Mouse (Mus musculus) cerebellum, adult 9-10 months (tissue): ENCODE measurements around the gene Spert.
A peak's percentile ranks its signal among the peaks of the same experiment; 100 is the strongest.

Experiments used
- DNase-seq: peaks from one replicate; pipeline ENCODE4 v3.0.0; 2022

The Spert gene

GRCm38 (mm10) chr14:75592978-75593377 is at the start of gene Spert:
Gene Spert, minus strand, starts transcription at chr14:75593116.
- DNase-seq = no peak

- no peak for DNase-seq
Measured at GRCm38 (mm10) chr14:75642080-75642479, 49.2 kb upstream of the Spert start, which contains the start of gene Erich6b. Gene Erich6b, plus strand, starts transcription at chr14:75642259.

GRCm38 (mm10) chr14:75641369-75641768 is 48.5 kb upstream of the Spert start:
- DNase-seq = no peak

- DNase-seq = peak; percentile 30
Measured at GRCm38 (mm10) chr14:75640846-75641245, 47.9 kb upstream of the Spert start.

DNA sequence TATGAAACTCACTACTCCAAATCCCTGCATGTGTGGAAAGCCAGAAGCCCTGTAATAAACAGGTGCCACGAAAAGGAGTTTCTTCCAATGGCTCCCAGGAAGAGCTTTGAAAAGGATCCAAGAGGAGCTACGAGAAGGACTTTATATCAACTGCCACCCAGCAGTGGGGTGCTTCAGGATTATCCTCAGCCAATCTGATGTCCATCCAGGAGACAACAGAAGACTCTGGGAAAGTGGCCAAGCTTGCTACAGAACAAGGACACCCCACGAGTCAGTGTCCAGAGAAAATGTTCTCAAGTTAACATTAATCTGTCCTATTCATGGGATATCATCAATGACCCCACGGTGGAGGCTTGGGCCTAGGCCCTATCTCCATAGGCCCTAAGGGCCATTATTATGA is 44.7 kb upstream of the Spert start:
- peak; percentile 85 for DNase-seq

DNA sequence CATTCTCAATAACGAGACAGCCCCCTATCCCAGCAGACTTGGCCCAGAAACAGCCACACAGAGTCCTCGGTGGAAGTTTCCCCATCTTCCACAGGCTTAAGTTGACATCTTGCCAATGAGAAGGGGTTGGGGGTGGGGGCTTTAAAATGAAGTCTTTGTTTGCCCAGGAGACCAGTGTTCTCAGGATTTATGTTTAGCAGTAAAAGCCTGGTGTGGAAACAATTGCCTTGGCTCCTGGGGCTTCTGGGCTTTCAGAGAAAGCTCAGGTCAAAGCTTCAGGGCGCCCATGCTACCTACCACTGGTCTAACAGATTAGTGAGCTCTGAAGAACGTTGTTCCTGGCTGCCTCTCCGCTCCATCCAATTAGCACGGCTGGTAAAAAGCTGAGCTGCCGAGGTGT is 43.2 kb upstream of the Spert start:
- DNase-seq = no peak

DNA sequence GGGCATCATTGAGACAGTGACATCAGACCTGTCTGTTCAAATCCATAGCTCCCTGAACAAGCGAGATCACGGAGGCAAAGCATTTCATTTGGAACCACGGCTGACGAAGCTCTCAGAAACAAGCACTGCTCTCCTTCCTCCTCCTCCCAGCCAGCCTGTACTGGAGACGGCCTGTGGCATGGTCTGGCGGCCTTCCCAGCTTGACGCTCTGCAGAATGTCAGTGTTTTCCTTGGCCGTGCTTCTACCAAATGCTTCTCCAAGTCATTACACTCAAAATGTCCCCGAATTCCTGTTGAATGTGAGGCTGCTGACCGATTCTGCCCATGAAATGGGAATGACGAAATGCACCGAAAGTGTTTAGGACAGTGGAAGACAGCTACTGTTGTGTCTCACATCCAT is 42.4 kb upstream of the Spert start:
- DNase-seq = peak; percentile 78

- DNase-seq = no peak
Measured at GRCm38 (mm10) chr14:75628870-75629269, 36.0 kb upstream of the Spert start.

DNA sequence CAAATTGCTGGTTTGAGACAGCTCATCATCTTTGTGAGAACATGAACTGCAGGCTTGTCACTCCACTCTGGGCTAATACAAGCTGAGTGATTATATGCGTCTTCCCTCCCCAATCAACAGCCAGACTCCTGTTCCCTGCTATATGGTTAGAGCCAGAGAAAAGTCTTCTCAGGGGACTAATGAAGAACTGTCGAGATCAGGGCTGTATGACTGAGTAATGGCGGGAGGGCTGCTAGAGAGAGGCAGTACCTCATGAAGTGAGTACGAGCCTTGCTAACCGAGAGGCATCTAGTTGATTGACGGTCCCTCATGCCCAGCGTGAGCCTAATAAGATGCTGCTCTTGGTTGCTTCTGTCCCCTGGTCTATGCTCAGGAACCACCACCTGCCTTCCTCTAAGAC is 30.1 kb upstream of the Spert start:
- no peak for DNase-seq

- no peak for DNase-seq
Measured at GRCm38 (mm10) chr14:75616375-75616774, 23.5 kb upstream of the Spert start.

GRCm38 (mm10) chr14:75609176-75609575 is 16.3 kb upstream of the Spert start:
- DNase-seq = no peak

GRCm38 (mm10) chr14:75583870-75584269 is 9.0 kb downstream of the Spert start:
- no peak for DNase-seq

DNA sequence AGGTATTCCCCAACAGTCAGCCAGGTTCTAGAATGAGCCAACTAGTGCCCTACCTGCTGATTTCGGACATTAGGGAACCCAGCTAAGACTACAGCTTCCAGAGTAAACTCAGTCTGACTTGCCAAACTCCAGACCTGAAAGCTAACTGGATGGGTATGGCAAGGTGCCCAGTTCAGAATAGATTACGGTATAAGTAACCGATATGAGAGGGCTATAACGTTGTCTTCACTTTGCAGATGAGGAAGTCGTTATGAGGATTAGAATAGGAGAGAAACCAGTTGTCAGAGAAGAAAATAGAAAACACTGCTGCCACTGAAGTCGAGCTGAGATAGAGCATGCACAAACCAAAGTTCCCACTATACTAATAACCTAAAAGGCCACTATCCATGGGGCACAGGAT is 13.9 kb downstream of the Spert start:
- no peak for DNase-seq

- DNase-seq = peak; percentile 32
Measured at GRCm38 (mm10) chr14:75566303-75566702, 26.6 kb downstream of the Spert start.

DNA sequence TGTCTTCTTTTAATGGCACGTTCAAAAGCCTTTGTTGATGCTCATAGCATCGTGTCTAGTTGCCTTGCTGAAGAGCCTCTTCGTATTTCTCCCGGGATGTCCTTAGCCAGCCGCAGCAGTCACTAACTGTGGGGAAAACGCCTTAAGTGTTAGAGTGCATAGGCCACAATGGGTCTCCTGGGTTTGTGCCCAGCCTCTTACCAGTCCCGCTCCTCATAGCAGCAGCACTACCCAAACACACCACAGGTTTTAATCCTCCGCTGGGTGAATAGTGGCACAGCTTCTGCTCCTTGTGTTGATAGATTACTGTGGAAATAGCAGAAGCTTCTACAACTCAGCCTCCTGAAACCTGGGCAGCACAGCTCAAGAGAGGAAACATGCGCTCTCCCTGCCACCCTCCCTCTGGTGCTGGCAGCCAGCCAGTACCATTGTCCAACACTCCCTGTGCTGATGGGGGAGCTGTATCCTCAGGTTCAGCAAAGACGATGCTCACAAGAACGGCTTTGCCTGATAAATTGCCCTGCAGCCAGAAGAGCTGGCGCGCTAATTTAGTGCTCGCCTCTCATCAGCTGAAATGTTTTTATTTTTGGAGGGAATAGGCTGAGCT is 27.3 kb downstream of the Spert start:
- DNase-seq = peak; percentile 94

GRCm38 (mm10) chr14:75561577-75562331 is 31.2 kb downstream of the Spert start:
- DNase-seq = no peak

GRCm38 (mm10) chr14:75541731-75542130 is 51.2 kb downstream of the Spert start:
- DNase-seq = no peak

DNA sequence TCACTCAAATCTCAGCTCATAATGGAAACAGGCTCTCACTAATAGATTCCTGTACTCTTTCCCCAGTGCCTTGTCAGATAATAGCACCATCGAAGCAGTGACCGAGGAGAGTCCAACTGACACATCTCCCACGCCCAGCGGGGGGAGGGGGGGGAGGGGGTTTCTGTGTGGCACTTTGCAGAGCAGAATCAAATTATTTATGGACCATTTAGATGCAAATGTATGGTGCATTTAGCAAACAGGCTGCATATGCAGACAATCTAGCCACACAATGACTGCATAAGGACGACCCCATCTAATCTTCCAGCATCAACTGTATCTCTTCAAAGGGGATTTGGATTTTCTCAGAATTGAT is 51.9 kb downstream of the Spert start:
- no peak for DNase-seq

DNA sequence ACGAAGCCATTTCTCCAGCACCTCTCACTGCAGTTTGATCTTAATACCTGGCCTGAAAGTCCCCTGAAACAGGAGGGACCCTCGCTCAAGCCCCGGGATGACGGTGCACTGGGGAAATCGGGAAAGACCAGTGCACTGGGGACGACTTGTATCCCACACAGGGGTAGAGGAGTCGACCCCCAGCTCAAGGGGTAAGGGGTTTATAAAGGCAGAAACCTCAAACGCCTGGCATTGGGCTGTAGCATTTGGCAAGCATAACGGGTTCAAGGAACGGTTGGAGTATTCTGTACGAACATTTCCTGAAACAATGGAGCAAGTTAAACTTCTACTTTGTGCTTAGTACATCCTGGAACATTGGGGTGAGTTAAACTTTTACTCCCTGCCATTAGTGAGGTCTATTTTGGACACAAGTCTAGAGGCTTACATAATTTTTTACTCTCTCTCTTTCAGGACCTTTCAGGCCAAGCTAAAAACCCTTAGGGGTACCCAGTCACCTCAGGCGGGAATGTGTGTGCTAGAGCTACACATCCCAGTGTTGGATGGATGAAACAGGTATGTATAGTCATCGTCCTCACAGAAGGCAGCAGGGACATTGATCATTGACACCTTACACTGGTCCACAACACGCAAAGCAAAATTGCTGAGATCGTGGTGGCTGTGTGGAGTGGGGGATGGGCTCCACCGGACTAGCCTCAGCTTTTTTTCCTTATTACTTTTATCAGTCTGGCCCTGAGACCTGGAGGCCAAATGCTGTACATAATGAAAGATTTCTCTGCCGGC is 52.5 kb downstream of the Spert start:
- no peak for DNase-seq

GRCm38 (mm10) chr14:75539205-75539604 is 53.7 kb downstream of the Spert start:
- no peak for DNase-seq
